Mouse (Mus musculus) hindbrain, embryonic 11.5 days (tissue): ENCODE data around the gene P2ry4. TPM values are rescaled to one million over a fixed set of nuclear protein-coding genes. Genes with fewer than 3 reads are reported as not detected.

Source experiments
- ATAC-seq: fragments of 200-750 bp; cut with Nextera tagmentation; 2 replicates; pipeline ENCODE4 v1.8.0; 2017; ENCODE audit warnings: mild to moderate bottlenecking, moderate TSS enrichment, moderate library complexity; ENCODE audit not compliant: low FRiP score
- DNase-seq: peaks from one replicate; pipeline ENCODE4 v3.0.0-alpha.2; 2015; ENCODE audit warnings: low spot score
- H3K27ac ChIP-seq: fragments of 300-500 bp; sonication (generic); 2 replicates; pipeline ENCODE4 v1.5.1; 2014; ENCODE audit warnings: mild to moderate bottlenecking, low read depth, low read length
- H3K27me3 ChIP-seq: fragments of 300-500 bp; sonication (generic); 2 replicates; pipeline ENCODE4 v1.6.1; 2014; ENCODE audit warnings: mild to moderate bottlenecking, low read length, moderate library complexity, mixed read lengths; ENCODE audit not compliant: control insufficient read depth, insufficient read depth
- H3K36me3 ChIP-seq: fragments of 300-500 bp; sonication (generic); 2 replicates; pipeline ENCODE4 v1.6.1; 2014; ENCODE audit warnings: mild to moderate bottlenecking, low read length, moderate library complexity, mixed read lengths; ENCODE audit not compliant: control insufficient read depth, insufficient read depth
- H3K4me1 ChIP-seq: fragments of 300-500 bp; sonication (generic); replicated peaks from 2 replicates; pipeline ENCODE4 v1.6.1; 2014; ENCODE audit warnings: low read length, mixed read lengths; ENCODE audit not compliant: control insufficient read depth, insufficient read depth
- H3K4me2 ChIP-seq: fragments of 300-500 bp; sonication (generic); replicated peaks from 2 replicates; pipeline ENCODE4 v1.6.1; 2014; ENCODE audit warnings: mild to moderate bottlenecking, low read depth, low read length
- H3K4me3 ChIP-seq: fragments of 300-500 bp; sonication (generic); 2 replicates; pipeline ENCODE4 v1.5.1; 2014; ENCODE audit warnings: low read depth, low read length
- H3K9ac ChIP-seq: fragments of 300-500 bp; sonication (generic); 2 replicates; pipeline ENCODE4 v1.6.1; 2014; ENCODE audit warnings: low read depth, low read length
- H3K9me3 ChIP-seq: fragments of 300-500 bp; sonication (generic); 2 replicates; pipeline ENCODE4 v1.6.1; 2016; ENCODE audit warnings: low read length; ENCODE audit not compliant: control insufficient read depth
- WGBS: fragments of 180-500 bp; shearing (Covaris S2); extraction: QIAGEN DNeasy Blood & Tissue Kit; methylation state at CpG from one replicate; pipeline ENCODE4 v1.1.7; 2014; 5-methylcytosine and 5-hydroxymethylcytosine counted together
- polyA plus RNA-seq: library from polyadenylated mRNA; unstranded; fragments of >200 nt; fragmentation: Nextera tagmentation; extraction: Ambion mirVana; gene quantifications from 2 replicates; pipeline ENCODE4 v1.2.1, GENCODE M21; 2014

P2ry4 gene
- polyA plus RNA-seq = not detected in 2 replicates

DNA sequence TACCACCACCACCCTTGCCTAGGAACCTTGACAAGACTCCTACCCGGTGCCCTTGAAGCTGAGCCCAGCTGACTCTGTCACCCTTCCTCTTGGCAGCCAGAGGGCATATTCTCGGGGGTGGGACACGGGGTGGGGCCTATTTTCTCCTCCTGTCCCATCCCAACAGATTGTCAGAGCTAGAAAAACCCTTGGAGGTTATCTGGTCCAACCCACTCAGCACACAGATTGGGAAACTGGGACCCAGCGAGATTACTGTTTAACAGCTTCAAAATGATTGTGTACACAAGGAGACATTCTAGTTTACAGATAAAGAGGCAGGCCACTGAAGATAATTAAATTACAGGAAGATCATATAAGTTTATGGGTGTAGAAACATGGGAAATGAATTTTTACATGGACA, at the start of gene P2ry4:
P2ry4 (minus strand) TSS at position 79 of the 400 bp plus-strand sequence.
- WGBS = 70% methylated on average over 4 of the region's 4 CpGs
- Histone ChIP-seq H3K27ac (no peak within 1 kb of the TSS), H3K36me3 (no peaks in the 10 kb centered on the region), H3K4me2 (no peak within 1 kb of the TSS), H3K4me1 (no peaks in the 10 kb centered on the region), H3K4me3 (no peak within 1 kb of the TSS), H3K9ac (no peak within 1 kb of the TSS), H3K9me3 (no peaks in the 10 kb centered on the region), H3K27me3 (peaks cover 3% of the 10 kb centered on the region; the same call in 1 of the 2 replicates)
- DNase-seq = no peak
- ATAC-seq = no peak

DNA sequence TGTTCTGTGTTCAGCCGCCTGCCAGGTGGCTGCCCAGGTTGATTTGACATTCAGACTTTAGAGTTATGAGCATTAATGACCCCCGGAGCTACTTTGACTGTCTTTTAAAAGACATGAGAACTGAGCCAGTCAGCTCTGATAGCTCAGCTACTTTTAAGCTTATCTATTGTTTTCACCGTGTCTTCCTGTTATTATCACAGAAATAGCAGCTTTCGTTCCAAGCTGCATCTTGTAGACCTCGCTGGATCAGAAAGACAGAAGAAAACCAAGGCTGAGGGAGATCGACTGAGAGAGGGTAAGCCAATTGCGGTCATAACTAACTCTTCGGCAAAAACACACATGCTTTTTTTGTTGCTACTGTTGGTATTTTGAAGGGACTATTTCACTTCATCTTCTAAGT, 43.8 kb upstream of the P2ry4 start:
- no peaks in the 10 kb centered on the region for H3K27me3 ChIP-seq
- no peaks in the 10 kb centered on the region for H3K36me3 ChIP-seq
- ATAC-seq = no peak
- no peak overlapping the region for H3K4me3 ChIP-seq
- no peak overlapping the region for H3K4me2 ChIP-seq
- 94% methylated on average over 8 of the region's 8 CpGs for WGBS
- DNase-seq = no peak
- H3K27ac ChIP-seq = no peak overlapping the region
- no peak overlapping the region for H3K9ac ChIP-seq
- H3K4me1 ChIP-seq = no peaks in the 10 kb centered on the region
- no peaks in the 10 kb centered on the region for H3K9me3 ChIP-seq

DNA sequence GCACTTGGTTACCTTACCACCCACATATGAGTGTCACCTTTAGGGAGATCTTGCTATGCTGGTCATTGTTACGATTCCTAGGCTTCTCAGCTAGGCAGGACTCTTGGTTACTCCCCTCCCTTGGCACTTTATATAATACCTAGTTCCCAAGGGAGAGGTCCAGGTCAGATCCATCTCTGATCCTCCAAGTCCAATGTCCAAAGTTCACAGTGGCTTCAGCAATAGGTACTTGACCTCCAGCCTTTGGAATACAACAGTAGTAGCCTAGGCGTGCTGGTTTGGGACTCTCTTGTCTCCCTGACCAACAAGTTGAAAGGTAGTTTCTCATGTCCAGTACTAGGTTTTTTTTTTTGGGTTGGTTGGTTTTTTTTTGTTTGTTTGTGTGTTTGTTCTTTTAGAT, 34.4 kb upstream of the P2ry4 start:
- ATAC-seq (no peak), DNase-seq (no peak)
- no peak overlapping the region for H3K9ac ChIP-seq
- no peak overlapping the region for H3K4me3 ChIP-seq
- H3K4me2 ChIP-seq = no peak overlapping the region
- 96% methylated on average over 2 of the region's 2 CpGs for WGBS
- no peak overlapping the region for H3K27ac ChIP-seq
- H3K27me3 ChIP-seq = no peaks in the 10 kb centered on the region
- H3K9me3 ChIP-seq = no peaks in the 10 kb centered on the region
- H3K4me1 ChIP-seq = no peaks in the 10 kb centered on the region
- no peaks in the 10 kb centered on the region for H3K36me3 ChIP-seq

DNA sequence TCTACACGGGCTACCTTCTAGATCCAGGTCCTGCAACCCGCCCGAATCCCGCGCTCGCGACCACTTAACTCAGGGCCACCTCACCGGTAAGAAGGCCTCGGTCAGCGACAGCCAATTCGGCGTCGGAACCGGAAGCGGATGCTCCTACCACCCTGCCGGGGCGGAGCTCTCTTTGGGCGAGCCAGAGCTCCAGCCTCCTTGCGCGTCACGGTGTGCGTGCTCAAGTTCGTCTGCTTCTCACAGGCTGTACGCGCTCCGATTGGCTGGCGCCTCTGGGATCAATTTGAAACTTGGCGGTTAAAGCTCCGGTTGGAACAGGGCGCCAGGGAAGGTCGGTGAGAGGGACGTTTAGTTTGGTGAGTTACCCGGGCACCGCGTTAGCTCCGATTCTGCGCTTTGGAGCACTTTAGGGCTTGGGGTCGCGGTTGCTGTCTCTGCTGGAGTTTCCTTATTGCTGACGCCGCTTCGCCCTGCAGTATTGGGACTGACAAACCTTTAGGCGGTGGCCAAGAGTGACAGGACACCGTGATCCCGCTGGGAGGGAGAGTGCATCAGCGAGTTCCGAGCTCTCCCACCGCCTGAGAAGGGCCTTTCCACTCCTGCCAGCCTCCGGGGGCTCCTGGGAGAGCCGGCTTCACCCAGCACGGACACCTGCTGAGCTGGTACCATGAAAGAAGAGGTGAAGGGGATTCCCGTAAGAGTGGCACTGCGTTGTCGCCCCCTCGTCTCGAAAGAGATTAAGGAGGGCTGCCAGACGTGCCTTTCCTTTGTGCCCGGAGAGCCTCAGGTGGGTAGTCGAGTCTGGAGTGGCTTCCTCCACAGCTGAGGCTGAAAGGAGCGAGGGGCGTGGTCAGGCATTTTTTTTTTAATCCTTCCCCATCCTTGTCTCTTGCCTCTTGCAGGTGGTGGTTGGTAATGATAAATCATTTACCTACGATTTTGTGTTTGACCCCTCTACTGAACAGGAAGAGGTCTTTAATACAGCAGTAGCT, 31.4 kb upstream of the P2ry4 start, which contains the start of gene Pdzd11:
Pdzd11 (minus strand) TSS at position 767 of the 992 bp plus-strand sequence.
- H3K4me1 ChIP-seq = no peaks in the 10 kb centered on the region
- no peaks in the 10 kb centered on the region for H3K9me3 ChIP-seq
- peak within 1 kb of the TSS; percentile 69 for H3K9ac ChIP-seq
- peak; percentile 100 for ATAC-seq
- H3K36me3 ChIP-seq = no peaks in the 10 kb centered on the region
- peak within 1 kb of the TSS; percentile 47 for H3K27ac ChIP-seq
- H3K4me3 ChIP-seq = peak within 1 kb of the TSS; percentile 60
- peak; percentile 89 for DNase-seq
- 19% methylated on average over 61 of the region's 62 CpGs for WGBS
- peak within 1 kb of the TSS; percentile 64 for H3K4me2 ChIP-seq
- H3K27me3 ChIP-seq = no peaks in the 10 kb centered on the region

DNA sequence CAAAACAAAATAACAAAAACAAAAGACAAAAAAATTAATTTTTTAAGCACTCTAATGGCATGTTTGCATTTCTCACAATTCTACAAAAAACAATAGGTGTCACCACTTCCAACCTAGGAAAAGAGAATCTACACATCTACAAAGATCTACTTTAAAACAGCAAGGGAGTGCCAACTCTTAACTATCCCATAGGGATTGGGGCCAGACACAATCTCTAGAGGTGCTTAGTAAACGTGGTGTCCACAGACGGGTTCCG, 30.8 kb upstream of the P2ry4 start, which contains the start of gene Kif4:
Kif4 (plus strand) TSS at position 192 of the 256 bp plus-strand sequence.
- DNase-seq (no peak), ATAC-seq (no peak)
- peak within 1 kb of the TSS; percentile 64 for H3K4me2 ChIP-seq
- H3K9ac ChIP-seq = peak within 1 kb of the TSS; percentile 69
- H3K9me3 ChIP-seq = no peaks in the 10 kb centered on the region
- H3K27me3 ChIP-seq = no peaks in the 10 kb centered on the region
- H3K4me1 ChIP-seq = no peaks in the 10 kb centered on the region
- H3K27ac ChIP-seq = peak within 1 kb of the TSS; percentile 47
- WGBS = 25% methylated on average over 3 of the region's 3 CpGs
- H3K4me3 ChIP-seq = peak within 1 kb of the TSS; percentile 60
- H3K36me3 ChIP-seq = no peaks in the 10 kb centered on the region

DNA sequence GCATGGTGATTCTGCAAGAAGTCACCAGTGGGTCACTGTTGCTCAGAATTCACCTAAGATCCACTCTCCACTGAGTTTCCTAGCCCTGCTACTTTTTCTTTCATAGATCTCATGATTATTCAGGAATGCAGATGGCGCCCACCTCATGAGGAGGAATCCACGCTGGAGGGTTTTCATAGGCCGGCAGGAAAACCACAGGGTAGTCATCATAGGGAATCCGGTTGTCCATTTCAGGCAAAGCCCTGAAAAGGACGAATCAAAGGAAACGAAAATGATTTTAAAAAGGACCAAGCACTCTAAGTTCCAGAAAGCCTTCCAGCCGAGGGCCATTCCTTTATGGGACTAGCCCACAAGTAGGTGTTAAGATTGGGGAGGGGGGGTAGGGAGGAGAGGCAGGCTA, 30.5 kb upstream of the P2ry4 start:
- DNase-seq (no peak), ATAC-seq (peak; percentile 13; the same call in 1 of the 2 replicates)
- Histone ChIP-seq H3K9ac (peak overlapping the region; percentile 57; the same call in 1 of the 2 replicates), H3K4me1 (no peaks in the 10 kb centered on the region), H3K27ac (no peak overlapping the region), H3K4me3 (peak overlapping the region; percentile 60), H3K27me3 (no peaks in the 10 kb centered on the region), H3K4me2 (peak overlapping the region; percentile 45), H3K9me3 (no peaks in the 10 kb centered on the region), H3K36me3 (no peaks in the 10 kb centered on the region)
- WGBS = 43% methylated on average over 7 of the region's 7 CpGs

DNA sequence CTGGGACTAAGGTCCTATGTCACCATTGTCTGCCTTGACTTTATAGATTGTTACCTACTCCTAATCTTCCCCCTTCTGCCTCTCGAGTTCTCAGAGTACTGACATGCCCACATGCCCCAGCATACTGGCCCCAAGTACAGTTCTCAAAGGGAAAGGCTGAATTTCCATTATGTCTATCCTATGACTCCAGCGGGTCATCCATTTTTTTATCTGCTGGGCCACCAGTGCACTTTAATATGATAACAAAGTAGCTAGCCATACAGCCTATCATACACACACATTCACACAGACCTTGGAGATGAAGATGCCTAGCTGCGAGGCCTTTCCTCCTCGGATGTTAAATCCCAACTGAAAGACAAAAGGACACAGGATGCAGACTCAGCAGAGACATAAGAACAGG, 29.6 kb upstream of the P2ry4 start:
- Histone ChIP-seq H3K9ac (no peak overlapping the region), H3K4me3 (no peak overlapping the region), H3K36me3 (no peaks in the 10 kb centered on the region), H3K9me3 (no peaks in the 10 kb centered on the region), H3K27me3 (no peaks in the 10 kb centered on the region), H3K4me1 (no peaks in the 10 kb centered on the region), H3K27ac (no peak overlapping the region), H3K4me2 (no peak overlapping the region)
- ATAC-seq = no peak
- DNase-seq = no peak
- WGBS = 93% methylated on average over 4 of the region's 4 CpGs

DNA sequence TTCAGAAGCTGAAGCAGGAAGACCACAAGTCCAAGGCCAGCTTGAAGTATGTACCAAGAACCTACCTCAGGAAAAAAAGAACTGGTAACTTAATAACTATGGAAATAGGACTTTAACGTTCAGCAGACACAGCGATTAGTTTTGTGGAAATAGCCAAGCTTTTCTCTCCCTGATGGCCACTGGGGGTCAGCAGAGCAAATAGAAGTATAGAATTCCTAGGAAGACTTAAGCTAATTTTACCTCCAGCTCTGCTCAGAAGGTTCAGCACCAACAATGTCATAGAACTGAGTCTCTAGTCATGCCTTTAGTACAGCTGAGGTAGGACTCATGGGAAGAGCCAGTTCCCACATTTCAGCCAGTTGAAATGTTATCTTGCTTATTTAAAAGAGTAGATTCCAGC, 26.7 kb upstream of the P2ry4 start:
- Histone ChIP-seq H3K4me2 (no peak overlapping the region), H3K4me1 (no peaks in the 10 kb centered on the region), H3K9me3 (no peaks in the 10 kb centered on the region), H3K9ac (no peak overlapping the region), H3K27ac (no peak overlapping the region), H3K36me3 (no peaks in the 10 kb centered on the region), H3K27me3 (peaks cover 3% of the 10 kb centered on the region; the same call in 1 of the 2 replicates), H3K4me3 (no peak overlapping the region)
- DNase-seq (no peak), ATAC-seq (no peak)
- 77% methylated on average over 2 of the region's 2 CpGs for WGBS

DNA sequence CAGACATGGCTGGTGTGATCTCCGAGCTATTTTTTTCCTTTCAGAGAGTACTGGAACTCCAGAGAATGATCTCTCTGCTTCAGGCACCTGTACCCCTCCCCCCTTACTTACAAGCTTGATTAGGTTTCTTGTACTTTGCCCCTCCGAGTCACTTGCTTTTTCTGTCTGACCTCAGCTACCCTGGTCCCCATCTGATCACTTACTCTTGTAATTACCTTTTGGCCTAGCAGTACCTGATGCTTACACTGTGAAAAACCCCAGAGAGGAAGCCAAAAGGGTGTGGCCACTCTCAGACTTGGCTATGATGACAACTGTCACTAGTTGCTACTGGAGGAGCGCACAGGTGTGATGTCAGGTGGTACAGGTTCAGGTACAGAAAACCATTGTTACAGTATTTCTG, 23.8 kb upstream of the P2ry4 start:
- Histone ChIP-seq H3K27ac (no peak overlapping the region), H3K9ac (no peak overlapping the region), H3K4me2 (no peak overlapping the region), H3K4me3 (no peak overlapping the region), H3K27me3 (peaks cover 3% of the 10 kb centered on the region; the same call in 1 of the 2 replicates), H3K9me3 (no peaks in the 10 kb centered on the region), H3K4me1 (no peaks in the 10 kb centered on the region), H3K36me3 (no peaks in the 10 kb centered on the region)
- no peak for ATAC-seq
- 63% methylated on average over 3 of the region's 3 CpGs for WGBS
- DNase-seq = no peak
